Mouse (Mus musculus): ENCODE measurements at regions not wholly inside any gene's neighbourhood (a gene's known extent, or its start where the extent isn't known, plus 50 kb on each side); places are given as distances from the start of the nearest gene placed in this dataset.

GRCm38 (mm10) chr15:37065926-37066550 lies 58.5 kb upstream of the Zfp706 start:
- Histone ChIP-seq H3K9ac (ENCODE audit: low read length) (no peak overlapping the region), H3K9me3 (ENCODE audit: control insufficient read depth, low read length) (no peaks in the 10 kb centered on the region), H3K27me3 (ENCODE audit: control insufficient read depth, insufficient read depth, low read length) (no peaks in the 10 kb centered on the region), H3K4me1 (ENCODE audit: control insufficient read depth, insufficient read depth, low read length) (no peaks in the 10 kb centered on the region), H3K36me3 (ENCODE audit: control insufficient read depth, insufficient read depth, low read length) (no peaks in the 10 kb centered on the region), H3K4me3 (ENCODE audit: low read depth, low read length) (no peak overlapping the region), H3K4me2 (no peak overlapping the region), H3K27ac (ENCODE audit: low read depth, low read length) (no peak overlapping the region)
- 84% methylated on average over 9 of the region's 9 CpGs for WGBS
- no peak for ATAC-seq (ENCODE audit: low FRiP score)
- DNase-seq (ENCODE audit: low spot score, missing footprints) = no peak

GRCm38 (mm10) chr15:37065408-37065807 lies 57.8 kb upstream of the Zfp706 start:
- no peaks in the 10 kb centered on the region for H3K27me3 ChIP-seq (ENCODE audit: control insufficient read depth, insufficient read depth, low read length)
- no peak overlapping the region for H3K4me3 ChIP-seq (ENCODE audit: low read depth, low read length)
- WGBS = 80% methylated on average over 6 of the region's 6 CpGs
- no peak for DNase-seq (ENCODE audit: low spot score, missing footprints)
- H3K36me3 ChIP-seq (ENCODE audit: control insufficient read depth, insufficient read depth, low read length) = no peaks in the 10 kb centered on the region
- H3K4me2 ChIP-seq = no peak overlapping the region
- H3K9ac ChIP-seq (ENCODE audit: low read length) = no peak overlapping the region
- ATAC-seq (ENCODE audit: low FRiP score) = no peak
- no peak overlapping the region for H3K27ac ChIP-seq (ENCODE audit: low read depth, low read length)
- H3K4me1 ChIP-seq (ENCODE audit: control insufficient read depth, insufficient read depth, low read length) = no peaks in the 10 kb centered on the region
- no peaks in the 10 kb centered on the region for H3K9me3 ChIP-seq (ENCODE audit: control insufficient read depth, low read length)

GRCm38 (mm10) chr15:37063781-37064383 lies 56.3 kb upstream of the Zfp706 start:
- H3K27me3 ChIP-seq (ENCODE audit: control insufficient read depth, insufficient read depth, low read length) = no peaks in the 10 kb centered on the region
- no peaks in the 10 kb centered on the region for H3K4me1 ChIP-seq (ENCODE audit: control insufficient read depth, insufficient read depth, low read length)
- 84% methylated on average over 6 of the region's 6 CpGs for WGBS
- H3K9me3 ChIP-seq (ENCODE audit: control insufficient read depth, low read length) = no peaks in the 10 kb centered on the region
- no peaks in the 10 kb centered on the region for H3K36me3 ChIP-seq (ENCODE audit: control insufficient read depth, insufficient read depth, low read length)
- no peak for ATAC-seq (ENCODE audit: low FRiP score)
- no peak overlapping the region for H3K4me3 ChIP-seq (ENCODE audit: low read depth, low read length)
- H3K27ac ChIP-seq (ENCODE audit: low read depth, low read length) = no peak overlapping the region
- DNase-seq (ENCODE audit: low spot score, missing footprints) = no peak
- H3K4me2 ChIP-seq = no peak overlapping the region
- H3K9ac ChIP-seq (ENCODE audit: low read length) = no peak overlapping the region

GRCm38 (mm10) chr15:37062585-37062984 lies 55.0 kb upstream of the Zfp706 start:
- no peak for DNase-seq (ENCODE audit: low spot score, missing footprints)
- 91% methylated on average over 7 of the region's 7 CpGs for WGBS

GRCm38 (mm10) chr15:37061501-37061900 lies 53.9 kb upstream of the Zfp706 start:
- Histone ChIP-seq H3K27ac (ENCODE audit: low read depth, low read length) (no peak overlapping the region), H3K9me3 (ENCODE audit: control insufficient read depth, low read length) (no peaks in the 10 kb centered on the region), H3K27me3 (ENCODE audit: control insufficient read depth, insufficient read depth, low read length) (no peaks in the 10 kb centered on the region), H3K4me1 (ENCODE audit: control insufficient read depth, insufficient read depth, low read length) (no peaks in the 10 kb centered on the region), H3K36me3 (ENCODE audit: control insufficient read depth, insufficient read depth, low read length) (no peaks in the 10 kb centered on the region), H3K9ac (ENCODE audit: low read length) (no peak overlapping the region), H3K4me2 (no peak overlapping the region), H3K4me3 (ENCODE audit: low read depth, low read length) (no peak overlapping the region)
- no peak for ATAC-seq (ENCODE audit: low FRiP score)
- WGBS = 88% methylated on average over 6 of the region's 6 CpGs
- no peak for DNase-seq (ENCODE audit: low spot score, missing footprints)

More at GRCm38 (mm10) chr15:37062585-37062984, 55.0 kb upstream of the Zfp706 start:
- Histone ChIP-seq H3K27ac (ENCODE audit: low read depth, low read length) (no peak overlapping the region), H3K9ac (ENCODE audit: low read length) (no peak overlapping the region), H3K4me1 (ENCODE audit: control insufficient read depth, insufficient read depth, low read length) (no peaks in the 10 kb centered on the region), H3K4me3 (ENCODE audit: low read depth, low read length) (no peak overlapping the region), H3K9me3 (ENCODE audit: control insufficient read depth, low read length) (no peaks in the 10 kb centered on the region), H3K27me3 (ENCODE audit: control insufficient read depth, insufficient read depth, low read length) (no peaks in the 10 kb centered on the region), H3K36me3 (ENCODE audit: control insufficient read depth, insufficient read depth, low read length) (no peaks in the 10 kb centered on the region), H3K4me2 (no peak overlapping the region)
- ATAC-seq (ENCODE audit: low FRiP score) = no peak

GRCm38 (mm10) chr15:37060831-37061230 lies 53.3 kb upstream of the Zfp706 start:
- H3K4me3 ChIP-seq (ENCODE audit: low read depth, low read length) = no peak overlapping the region
- DNase-seq (ENCODE audit: low spot score, missing footprints) (no peak), ATAC-seq (ENCODE audit: low FRiP score) (no peak)
- H3K27ac ChIP-seq (ENCODE audit: low read depth, low read length) = no peak overlapping the region
- no peaks in the 10 kb centered on the region for H3K4me1 ChIP-seq (ENCODE audit: control insufficient read depth, insufficient read depth, low read length)
- no peak overlapping the region for H3K9ac ChIP-seq (ENCODE audit: low read length)
- H3K9me3 ChIP-seq (ENCODE audit: control insufficient read depth, low read length) = no peaks in the 10 kb centered on the region; the same call in 1 of the 2 replicates
- H3K4me2 ChIP-seq = no peak overlapping the region
- 91% methylated on average over 6 of the region's 6 CpGs for WGBS
- no peaks in the 10 kb centered on the region for H3K27me3 ChIP-seq (ENCODE audit: control insufficient read depth, insufficient read depth, low read length)
- no peaks in the 10 kb centered on the region for H3K36me3 ChIP-seq (ENCODE audit: control insufficient read depth, insufficient read depth, low read length)
